Mouse (Mus musculus) cerebellum, postnatal 4 days (tissue): ENCODE results near the gene Pde4dip.

ENCODE experiments used
- DNase-seq, 2 experiments: peaks; one replicate each; pipeline ENCODE4 v3.0.0; 2022; ENCODE audit warnings: low spot score in 2 of 2, mixed read lengths in 1 of 2

The Pde4dip gene

GRCm38 (mm10) chr3:97888168-97888901 lies at the start of gene Pde4dip:
TSS of gene Pde4dip (minus strand) at chr3:97888707.
- DNase-seq, result peak; percentile 42 to 77

GRCm38 (mm10) chr3:97937945-97938266 lies 49.4 kb upstream of the Pde4dip start:
- DNase-seq, result no peak

GRCm38 (mm10) chr3:97937068-97937944 lies 48.8 kb upstream of the Pde4dip start:
- DNase-seq, result no peak

GRCm38 (mm10) chr3:97934331-97935300 lies 46.1 kb upstream of the Pde4dip start:
- DNase-seq, result no peak

- no peak for DNase-seq
Measured at GRCm38 (mm10) chr3:97933811-97934210, 45.3 kb upstream of the Pde4dip start.

GRCm38 (mm10) chr3:97933251-97933650 lies 44.7 kb upstream of the Pde4dip start:
- no peak for DNase-seq

- no peak for DNase-seq
Measured at GRCm38 (mm10) chr3:97932771-97933170, 44.3 kb upstream of the Pde4dip start.

- no peak for DNase-seq
Measured at GRCm38 (mm10) chr3:97932131-97932530, 43.6 kb upstream of the Pde4dip start.

GRCm38 (mm10) chr3:97931310-97931885 lies 42.9 kb upstream of the Pde4dip start:
- DNase-seq, result no peak

- DNase-seq, result no peak
Measured at GRCm38 (mm10) chr3:97930787-97931158, 42.3 kb upstream of the Pde4dip start.

- no peak for DNase-seq
Measured at GRCm38 (mm10) chr3:97930141-97930786, 41.8 kb upstream of the Pde4dip start.

GRCm38 (mm10) chr3:97928968-97929858 lies 40.7 kb upstream of the Pde4dip start:
- peak; percentile 77 to 86 for DNase-seq

- no peak for DNase-seq
Measured at GRCm38 (mm10) chr3:97927322-97927721, 38.8 kb upstream of the Pde4dip start.

- DNase-seq, result no peak
Measured at GRCm38 (mm10) chr3:97925246-97925645, 36.7 kb upstream of the Pde4dip start.

- no peak for DNase-seq
Measured at GRCm38 (mm10) chr3:97918885-97919550, 30.5 kb upstream of the Pde4dip start.

- DNase-seq, result no peak
Measured at GRCm38 (mm10) chr3:97915081-97915480, 26.6 kb upstream of the Pde4dip start.

- no peak for DNase-seq
Measured at GRCm38 (mm10) chr3:97911093-97911492, 22.6 kb upstream of the Pde4dip start.

GRCm38 (mm10) chr3:97909737-97910136 lies 21.2 kb upstream of the Pde4dip start:
- DNase-seq, result no peak

GRCm38 (mm10) chr3:97901586-97901985 lies 13.1 kb upstream of the Pde4dip start:
- DNase-seq, result no peak
